Mouse (Mus musculus): ENCODE measurements around the gene Tead1.

DNA sequence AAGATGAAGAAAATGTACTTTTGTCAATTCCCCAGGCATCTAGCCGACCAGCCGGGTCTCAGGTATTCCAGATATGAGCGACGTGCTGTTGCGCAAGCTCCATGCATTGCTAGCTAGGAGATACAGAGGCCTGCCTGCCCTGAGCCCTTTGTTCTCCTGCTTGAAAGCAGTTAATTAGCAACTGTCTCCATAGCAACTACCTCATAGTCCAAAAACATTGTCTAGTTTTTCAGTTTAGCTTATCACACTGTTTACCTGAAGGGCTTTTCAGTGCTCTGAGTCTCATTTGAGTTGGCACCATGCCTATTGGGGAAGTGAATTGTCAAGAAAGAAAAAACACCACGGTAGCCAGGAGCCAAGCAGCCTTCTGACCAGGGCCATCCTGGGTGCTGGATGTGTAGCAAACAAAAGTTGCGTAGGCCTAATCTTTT is 109.2 kb downstream of the Tead1 start:
- no peak for TF ChIP-seq CTCF (IDR thresholded peaks at IDR 0.05; ENCODE audit: low read depth)
- no peak; the same call in 1 of the 2 replicates for TF ChIP-seq EP300 (IDR thresholded peaks at IDR 0.05; ENCODE audit: low read depth)

Data from liver, postnatal 0 days (tissue).